Mouse (Mus musculus) kidney, adult 11 months (tissue): ENCODE data around the gene Clca2.
A peak's percentile ranks its signal among the peaks of the same experiment; 100 is the strongest.
"Not testable (repeated sequence)": the region's sequence is repeated elsewhere in the genome, so short reads cannot be mapped to it uniquely, and the experiment has no call there.

ENCODE experiments used
- DNase-seq: peaks from one replicate; pipeline ENCODE4 v3.0.0; 2022

Clca2 gene

DNA sequence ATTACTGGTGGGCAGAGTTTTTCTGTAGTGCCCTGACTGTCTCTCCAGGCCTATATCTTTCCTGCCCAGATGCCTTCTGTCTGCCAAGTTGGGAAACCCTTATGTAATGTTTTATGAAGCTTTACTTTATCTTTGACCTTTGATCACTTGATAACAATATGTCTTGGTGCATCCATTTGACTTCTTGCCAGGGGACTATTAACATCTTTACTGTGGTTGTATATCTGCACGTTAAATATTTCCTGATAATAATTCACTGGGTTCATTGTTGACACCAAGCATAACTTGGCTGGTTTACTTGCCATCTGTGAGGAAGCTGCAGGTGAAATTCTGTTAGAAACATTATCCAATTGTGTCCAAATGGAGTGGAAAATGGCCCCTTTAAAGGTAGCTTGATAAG is 16.2 kb downstream of the Clca2 start:
- no peak for DNase-seq

GRCm38 (mm10) chr3:145080904-145081303 is 18.3 kb downstream of the Clca2 start:
- DNase-seq, result no peak

GRCm38 (mm10) chr3:145078405-145078804 is 20.8 kb downstream of the Clca2 start:
- DNase-seq, result no peak

GRCm38 (mm10) chr3:145072339-145072738 is 26.9 kb downstream of the Clca2 start:
- DNase-seq, result no peak

DNA sequence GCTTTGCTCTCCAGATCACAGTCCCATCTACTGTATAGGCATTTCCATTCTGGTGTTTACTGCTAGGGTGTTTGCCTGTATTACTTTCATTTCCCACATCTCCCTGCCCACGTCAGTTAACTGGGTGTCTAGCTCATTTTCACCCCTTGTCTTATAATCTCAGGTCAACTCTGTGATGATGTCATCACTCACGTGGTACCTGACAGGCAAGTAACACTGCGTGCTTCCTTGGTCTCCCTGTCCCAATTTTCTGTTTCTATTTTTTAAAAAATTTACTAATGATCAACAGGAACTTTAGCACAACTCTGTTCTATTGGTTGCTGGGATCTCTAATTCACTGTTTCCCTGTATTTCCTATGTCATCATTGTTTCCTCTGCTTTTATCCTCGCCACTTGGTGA is 30.3 kb downstream of the Clca2 start:
- no peak for DNase-seq

GRCm38 (mm10) chr3:145055138-145055537 is 44.1 kb downstream of the Clca2 start:
- DNase-seq, result not testable (repeated sequence)

DNA sequence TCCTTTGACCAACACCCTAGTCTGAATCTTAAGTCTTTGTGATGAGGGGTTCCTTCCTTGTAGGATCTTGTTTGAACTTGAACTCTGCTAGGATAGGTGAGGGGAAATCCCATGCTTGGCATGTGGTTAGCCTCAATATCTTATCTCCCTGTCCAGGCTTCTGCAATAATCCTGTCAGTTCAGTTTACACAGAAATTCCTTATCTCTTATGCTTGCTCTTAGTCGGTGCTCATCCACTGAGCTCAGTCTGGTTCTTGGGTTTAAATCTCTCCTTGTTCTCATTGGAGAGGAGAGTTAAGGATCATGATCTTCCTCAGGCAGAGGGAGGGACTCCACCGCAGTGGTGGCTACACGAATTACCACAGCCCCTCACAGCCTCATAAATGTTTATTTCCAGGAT is 49.4 kb downstream of the Clca2 start:
- DNase-seq, result no peak

DNA sequence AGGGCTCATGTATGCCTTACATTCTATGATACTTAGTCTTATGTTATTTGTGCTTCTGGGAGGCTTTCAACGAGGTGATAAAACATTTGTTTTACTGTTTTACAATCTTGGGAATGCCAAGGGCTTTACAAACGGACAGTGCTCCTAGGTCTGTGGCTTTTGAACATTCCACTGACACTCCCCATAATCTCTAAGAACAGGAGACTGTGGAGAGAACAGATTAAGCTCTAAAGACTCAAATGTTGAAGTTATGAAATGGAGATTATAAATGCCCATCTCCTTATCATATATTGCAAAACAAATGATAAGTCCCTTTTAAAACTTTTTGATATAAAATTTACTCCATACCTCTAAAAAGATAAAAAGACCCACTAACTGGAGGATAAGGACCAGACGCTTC is 60.4 kb downstream of the Clca2 start:
- no peak for DNase-seq

GRCm38 (mm10) chr3:145032676-145033075 is 66.6 kb downstream of the Clca2 start, which contains the start of gene Clca1:
Gene Clca1 (minus strand): TSS chr3:145032776.
- no peak for DNase-seq

DNA sequence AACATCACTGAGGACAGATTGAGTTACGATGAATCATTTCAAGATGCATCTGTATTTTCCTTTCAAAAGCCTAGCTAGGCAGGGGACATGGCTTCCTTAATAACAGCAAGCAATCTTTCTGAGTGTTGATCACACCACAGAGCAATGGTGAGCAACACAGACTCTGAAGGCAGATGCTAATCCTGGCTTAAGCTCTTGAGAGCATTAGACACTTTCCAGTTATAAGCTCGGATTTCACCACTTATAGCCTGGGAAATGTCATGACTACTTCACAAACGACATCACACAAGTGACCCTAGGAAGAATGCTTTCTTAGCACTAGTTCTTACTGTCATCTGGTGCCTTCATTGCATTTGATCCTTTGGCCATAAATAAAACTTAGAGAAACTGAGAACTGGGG is 71.2 kb downstream of the Clca2 start:
- no peak for DNase-seq

DNA sequence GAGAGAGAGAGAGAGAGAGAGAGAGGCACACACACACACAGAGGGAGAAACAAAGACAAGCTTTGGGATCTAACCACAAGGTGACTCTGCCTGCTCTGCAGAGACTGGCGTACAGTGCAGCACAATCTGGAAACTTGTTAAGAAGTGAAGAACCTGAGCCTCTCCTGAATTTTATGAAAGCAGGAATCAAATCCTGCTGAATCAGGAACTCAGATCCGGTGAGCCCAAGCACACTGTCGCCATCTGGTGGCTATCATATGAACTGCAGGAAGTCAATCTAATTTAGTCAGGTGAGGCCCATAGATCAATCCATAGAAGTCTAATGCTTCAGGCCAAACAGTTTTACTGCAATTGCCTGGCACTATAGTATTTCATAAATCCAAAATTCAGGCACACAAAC is 72.5 kb downstream of the Clca2 start:
- DNase-seq, result peak; percentile 8
